Mouse (Mus musculus): ENCODE measurements around the gene Tbx1. TPM values are rescaled to one million over a fixed set of nuclear protein-coding genes. Genes with fewer than 3 reads are reported as not detected.

Tbx1 gene
- polyA plus RNA-seq, 1 experiment from 2014 or later, result 7.8 TPM

- H3K4me1 ChIP-seq (ENCODE audit: insufficient read depth, low read depth, low read length), result peaks cover 13% of the 10 kb centered on the region
- H3K27me3 ChIP-seq (replicated peaks; ENCODE audit: insufficient read depth, low read length), result peaks cover 74% of the 10 kb centered on the region
- H3K4me2 ChIP-seq (replicated peaks; ENCODE audit: low read depth, low read length), result no peak overlapping the region
- DNase-seq (ENCODE audit: low spot score) (no peak), ATAC-seq (no peak)
- no peak overlapping the region for H3K9ac ChIP-seq (replicated peaks; ENCODE audit: low read depth)
- no peaks in the 10 kb centered on the region for H3K9me3 ChIP-seq (ENCODE audit: low read length)
- no peaks in the 10 kb centered on the region for H3K36me3 ChIP-seq (ENCODE audit: insufficient read depth, low read length)
- 61% methylated on average over 10 of the region's 10 CpGs for WGBS
- H3K27ac ChIP-seq (ENCODE audit: low read length), result no peak overlapping the region
- H3K4me3 ChIP-seq (ENCODE audit: low read depth, low read length), result no peak overlapping the region
- TF ChIP-seq EP300 (IDR thresholded peaks at IDR 0.05), result no peak
- TF ChIP-seq CTCF (IDR thresholded peaks at IDR 0.05), result no peak
These were observed 7.3 kb downstream of the Tbx1 start for GRCm38 (mm10) chr16:18583169-18583568.

GRCm38 (mm10) chr16:18582426-18583148 is 7.9 kb downstream of the Tbx1 start:
- TF ChIP-seq CTCF (IDR thresholded peaks at IDR 0.05) (no peak), EP300 (IDR thresholded peaks at IDR 0.05) (no peak)
- Histone ChIP-seq H3K36me3 (ENCODE audit: insufficient read depth, low read length) (no peaks in the 10 kb centered on the region), H3K27me3 (replicated peaks; ENCODE audit: insufficient read depth, low read length) (peaks cover 68% of the 10 kb centered on the region), H3K4me3 (ENCODE audit: low read depth, low read length) (peak overlapping the region; percentile 36), H3K9ac (replicated peaks; ENCODE audit: low read depth) (no peak overlapping the region), H3K9me3 (ENCODE audit: low read length) (no peaks in the 10 kb centered on the region), H3K4me1 (ENCODE audit: insufficient read depth, low read depth, low read length) (peaks cover 13% of the 10 kb centered on the region), H3K27ac (ENCODE audit: low read length) (no peak overlapping the region), H3K4me2 (replicated peaks; ENCODE audit: low read depth, low read length) (peak overlapping the region; percentile 65)
- DNase-seq (ENCODE audit: low spot score) (no peak), ATAC-seq (no peak)
- WGBS, result 8% methylated on average over 57 of the region's 67 CpGs

GRCm38 (mm10) chr16:18581623-18582205 is 8.8 kb downstream of the Tbx1 start:
- Histone ChIP-seq H3K36me3 (ENCODE audit: insufficient read depth, low read length) (no peaks in the 10 kb centered on the region), H3K4me3 (ENCODE audit: low read depth, low read length) (peak overlapping the region; percentile 36), H3K4me1 (ENCODE audit: insufficient read depth, low read depth, low read length) (peaks cover 13% of the 10 kb centered on the region), H3K27ac (ENCODE audit: low read length) (no peak overlapping the region), H3K9ac (replicated peaks; ENCODE audit: low read depth) (no peak overlapping the region), H3K4me2 (replicated peaks; ENCODE audit: low read depth, low read length) (peak overlapping the region; percentile 65), H3K27me3 (replicated peaks; ENCODE audit: insufficient read depth, low read length) (peaks cover 68% of the 10 kb centered on the region), H3K9me3 (ENCODE audit: low read length) (no peaks in the 10 kb centered on the region)
- ATAC-seq (peak; percentile 7; the same call in 1 of the 2 replicates), DNase-seq (ENCODE audit: low spot score) (peak; percentile 31)
- 4% methylated on average over 50 of the region's 66 CpGs for whole genome bisulfite sequencing
- TF ChIP-seq EP300 (IDR thresholded peaks at IDR 0.05) (no peak), CTCF (IDR thresholded peaks at IDR 0.05) (no peak)

- no peak for TF ChIP-seq EP300 (IDR thresholded peaks at IDR 0.05)
- TF ChIP-seq CTCF (IDR thresholded peaks at IDR 0.05), result no peak
- Histone ChIP-seq H3K9me3 (ENCODE audit: low read length) (no peaks in the 10 kb centered on the region), H3K4me1 (ENCODE audit: insufficient read depth, low read depth, low read length) (peaks cover 11% of the 10 kb centered on the region), H3K27ac (ENCODE audit: low read length) (no peak overlapping the region), H3K9ac (replicated peaks; ENCODE audit: low read depth) (no peak overlapping the region), H3K27me3 (replicated peaks; ENCODE audit: insufficient read depth, low read length) (peaks cover 62% of the 10 kb centered on the region), H3K36me3 (ENCODE audit: insufficient read depth, low read length) (no peaks in the 10 kb centered on the region), H3K4me2 (replicated peaks; ENCODE audit: low read depth, low read length) (peak overlapping the region; percentile 65), H3K4me3 (ENCODE audit: low read depth, low read length) (peak overlapping the region; percentile 36)
- 17% methylated on average over 21 of the region's 21 CpGs for WGBS
- DNase-seq (ENCODE audit: low spot score), result peak; percentile 12
- no peak for ATAC-seq
These were observed 9.3 kb downstream of the Tbx1 start for GRCm38 (mm10) chr16:18581050-18581622.

- WGBS, result 28% methylated on average over 2 of the region's 2 CpGs
- ATAC-seq, result no peak
These were observed 10.1 kb downstream of the Tbx1 start for GRCm38 (mm10) chr16:18580389-18580788.

GRCm38 (mm10) chr16:18577599-18578160 is 12.8 kb downstream of the Tbx1 start:
- DNase-seq (ENCODE audit: low spot score) (no peak), ATAC-seq (no peak)
- Histone ChIP-seq H3K4me2 (replicated peaks; ENCODE audit: low read depth, low read length) (no peak overlapping the region), H3K9ac (replicated peaks; ENCODE audit: low read depth) (no peak overlapping the region), H3K4me1 (ENCODE audit: insufficient read depth, low read depth, low read length) (peaks cover 10% of the 10 kb centered on the region; the same call in 1 of the 2 replicates), H3K27ac (ENCODE audit: low read length) (no peak overlapping the region), H3K27me3 (replicated peaks; ENCODE audit: insufficient read depth, low read length) (peaks cover 28% of the 10 kb centered on the region), H3K9me3 (ENCODE audit: low read length) (no peaks in the 10 kb centered on the region), H3K4me3 (ENCODE audit: low read depth, low read length) (no peak overlapping the region), H3K36me3 (ENCODE audit: insufficient read depth, low read length) (no peaks in the 10 kb centered on the region)
- WGBS, result 41% methylated on average over 5 of the region's 5 CpGs
- TF ChIP-seq EP300 (IDR thresholded peaks at IDR 0.05) (no peak), CTCF (IDR thresholded peaks at IDR 0.05) (no peak)

More at GRCm38 (mm10) chr16:18580389-18580788, 10.1 kb downstream of the Tbx1 start:
- H3K4me3 ChIP-seq (ENCODE audit: low read depth, low read length), result no peak overlapping the region
- H3K27ac ChIP-seq (ENCODE audit: low read length), result no peak overlapping the region
- H3K9ac ChIP-seq (replicated peaks; ENCODE audit: low read depth), result no peak overlapping the region
- peaks cover 10% of the 10 kb centered on the region; the same call in 1 of the 2 replicates for H3K4me1 ChIP-seq (ENCODE audit: insufficient read depth, low read depth, low read length)
- peaks cover 54% of the 10 kb centered on the region for H3K27me3 ChIP-seq (replicated peaks; ENCODE audit: insufficient read depth, low read length)
- H3K36me3 ChIP-seq (ENCODE audit: insufficient read depth, low read length), result no peaks in the 10 kb centered on the region
- H3K9me3 ChIP-seq (ENCODE audit: low read length), result no peaks in the 10 kb centered on the region
- no peak for TF ChIP-seq EP300 (IDR thresholded peaks at IDR 0.05)
- peak; percentile 48 for TF ChIP-seq CTCF (IDR thresholded peaks at IDR 0.05)
- DNase-seq (ENCODE audit: low spot score), result peak; percentile 12
- H3K4me2 ChIP-seq (replicated peaks; ENCODE audit: low read depth, low read length), result no peak overlapping the region

All from lung, postnatal 0 days (tissue).